Mouse (Mus musculus): ENCODE data around the gene Mat2b. TPM values are rescaled to one million over a fixed set of nuclear protein-coding genes. Genes with fewer than 3 reads are reported as not detected.

Gene Mat2b
- polyA plus RNA-seq (2014; fragmentation: Illumina TruSeq; extraction: RNeasy Lipid Tissue Mini Kit (QIAGEN cat#74804); ENCODE audit: low read depth, low replicate concordance), result 22.7 TPM

GRCm38 (mm10) chr11:40695103-40695502 is at the start of gene Mat2b:
Mat2b (minus strand) TSS chr11:40695203.

GRCm38 (mm10) chr11:40733339-40734174 is 38.6 kb upstream of the Mat2b start, which contains the start of the genes Hmmr and Nudcd2:
Hmmr (minus strand) TSS chr11:40733422.
Nudcd2 (plus strand) TSS chr11:40733667.

Other genes starting within 250 kb of the Mat2b start
- gene Hmmr, start 38.2 kb upstream of the Mat2b start, polyA plus RNA-seq (2014; fragmentation: Illumina TruSeq; extraction: RNeasy Lipid Tissue Mini Kit (QIAGEN cat#74804); ENCODE audit: low read depth, low replicate concordance), result 24.9 TPM
- gene Nudcd2, start 38.5 kb upstream of the Mat2b start, polyA plus RNA-seq (2014; fragmentation: Illumina TruSeq; extraction: RNeasy Lipid Tissue Mini Kit (QIAGEN cat#74804); ENCODE audit: low read depth, low replicate concordance), result 76.9 TPM
- gene Ccng1, start 60.1 kb upstream of the Mat2b start, polyA plus RNA-seq (2014; fragmentation: Illumina TruSeq; extraction: RNeasy Lipid Tissue Mini Kit (QIAGEN cat#74804); ENCODE audit: low read depth, low replicate concordance), result 23.5 TPM